Mouse (Mus musculus) forebrain, embryonic 11.5 days (tissue): ENCODE results near the gene Adcy2. TPM values are rescaled to one million over a fixed set of nuclear protein-coding genes. Genes with fewer than 3 reads are reported as not detected.

Experiments used
- ATAC-seq: fragments of 200-750 bp; cut with Nextera tagmentation; replicated peaks from 2 replicates; pipeline ENCODE4 v1.8.0; 2017; ENCODE audit warnings: moderate TSS enrichment; ENCODE audit not compliant: low FRiP score
- DNase-seq: peaks from one replicate; pipeline ENCODE4 v3.0.0-alpha.2; 2017; ENCODE audit warnings: low spot score
- H3K27ac ChIP-seq: fragments of 300-500 bp; sonication (generic); 2 replicates; pipeline ENCODE4 v1.5.1; 2014; ENCODE audit warnings: low read depth, low read length
- H3K27me3 ChIP-seq: fragments of 300-500 bp; sonication (generic); 2 replicates; pipeline ENCODE4 v1.6.1; 2014; ENCODE audit warnings: mild to moderate bottlenecking, low read length, mixed read lengths; ENCODE audit not compliant: control insufficient read depth, insufficient read depth
- H3K36me3 ChIP-seq: fragments of 300-500 bp; sonication (generic); 2 replicates; pipeline ENCODE4 v1.6.1; 2014; ENCODE audit warnings: mild to moderate bottlenecking, low read length, moderate library complexity, mixed read lengths; ENCODE audit not compliant: control insufficient read depth, insufficient read depth
- H3K4me1 ChIP-seq: fragments of 300-500 bp; sonication (generic); replicated peaks from 2 replicates; pipeline ENCODE4 v1.6.1; 2014; ENCODE audit warnings: low read length, mixed read lengths; ENCODE audit not compliant: control insufficient read depth, insufficient read depth
- H3K4me2 ChIP-seq: fragments of 300-500 bp; sonication (generic); 2 replicates; pipeline ENCODE4 v1.6.1; 2014; ENCODE audit warnings: low read depth, mild to moderate bottlenecking, low read length, moderate library complexity, mixed read lengths; ENCODE audit not compliant: severe bottlenecking
- H3K4me3 ChIP-seq: fragments of 300-500 bp; sonication (generic); 2 replicates; pipeline ENCODE4 v1.5.1; 2014; ENCODE audit warnings: low read depth, low read length
- H3K9ac ChIP-seq: fragments of 300-500 bp; sonication (generic); 2 replicates; pipeline ENCODE4 v1.6.1; 2014; ENCODE audit warnings: low read length
- H3K9me3 ChIP-seq: fragments of 300-500 bp; sonication (generic); 2 replicates; pipeline ENCODE4 v1.6.1; 2016; ENCODE audit warnings: low read length, mixed read lengths; ENCODE audit not compliant: control insufficient read depth
- WGBS: fragments of 180-500 bp; shearing (Covaris S2); extraction: QIAGEN DNeasy Blood & Tissue Kit; methylation state at CpG from one replicate; pipeline ENCODE4 v1.1.7; 2014; 5-methylcytosine and 5-hydroxymethylcytosine counted together
- polyA plus RNA-seq: library from polyadenylated mRNA; unstranded; fragments of >200 nt; fragmentation: Nextera tagmentation; extraction: Ambion mirVana; gene quantifications from 2 replicates; pipeline ENCODE4 v1.2.1, GENCODE M21; 2014

Adcy2 gene
- polyA plus RNA-seq, 1 experiment from 2014 or later = 1.7 TPM

- 87% methylated on average over 5 of the region's 5 CpGs for WGBS
- Histone ChIP-seq H3K4me3 (no peak overlapping the region), H3K27ac (no peak overlapping the region), H3K4me2 (no peak overlapping the region), H3K9ac (no peak overlapping the region), H3K9me3 (no peaks in the 10 kb centered on the region), H3K4me1 (no peaks in the 10 kb centered on the region), H3K27me3 (no peaks in the 10 kb centered on the region), H3K36me3 (no peaks in the 10 kb centered on the region)
- DNase-seq = no peak
- ATAC-seq = no peak
Measured at GRCm38 (mm10) chr13:68832141-68832540, 167.2 kb downstream of the Adcy2 start.

- H3K9ac ChIP-seq = no peak overlapping the region
- no peaks in the 10 kb centered on the region for H3K36me3 ChIP-seq
- no peak for DNase-seq
- no peaks in the 10 kb centered on the region for H3K9me3 ChIP-seq
- no peak overlapping the region for H3K4me3 ChIP-seq
- no peak overlapping the region for H3K4me2 ChIP-seq
- H3K27me3 ChIP-seq = no peaks in the 10 kb centered on the region
- no peaks in the 10 kb centered on the region for H3K4me1 ChIP-seq
- ATAC-seq = no peak
- H3K27ac ChIP-seq = no peak overlapping the region
- 86% methylated on average over 6 of the region's 6 CpGs for WGBS
Measured at GRCm38 (mm10) chr13:68830030-68830759, 169.1 kb downstream of the Adcy2 start.

GRCm38 (mm10) chr13:68828441-68828840 is 170.9 kb downstream of the Adcy2 start:
- no peaks in the 10 kb centered on the region for H3K4me1 ChIP-seq
- no peak overlapping the region for H3K4me3 ChIP-seq
- H3K36me3 ChIP-seq = no peaks in the 10 kb centered on the region
- WGBS = 83% methylated on average over 4 of the region's 4 CpGs
- H3K27me3 ChIP-seq = no peaks in the 10 kb centered on the region
- H3K27ac ChIP-seq = no peak overlapping the region
- no peak for DNase-seq
- no peak overlapping the region for H3K4me2 ChIP-seq
- no peak overlapping the region for H3K9ac ChIP-seq
- ATAC-seq = no peak
- no peaks in the 10 kb centered on the region for H3K9me3 ChIP-seq

GRCm38 (mm10) chr13:68826461-68826860 is 172.9 kb downstream of the Adcy2 start:
- Histone ChIP-seq H3K4me3 (no peak overlapping the region), H3K27me3 (no peaks in the 10 kb centered on the region), H3K4me2 (no peak overlapping the region), H3K36me3 (no peaks in the 10 kb centered on the region), H3K9me3 (no peaks in the 10 kb centered on the region), H3K9ac (no peak overlapping the region), H3K27ac (no peak overlapping the region), H3K4me1 (no peaks in the 10 kb centered on the region)
- no peak for DNase-seq
- ATAC-seq = no peak
- 94% methylated on average over 1 of the region's 1 CpGs for WGBS

GRCm38 (mm10) chr13:68820858-68821579 is 178.3 kb downstream of the Adcy2 start:
- H3K27ac ChIP-seq = no peak overlapping the region
- ATAC-seq = no peak
- no peak overlapping the region for H3K4me2 ChIP-seq
- no peaks in the 10 kb centered on the region for H3K36me3 ChIP-seq
- DNase-seq = no peak
- no peak overlapping the region for H3K4me3 ChIP-seq
- H3K4me1 ChIP-seq = no peaks in the 10 kb centered on the region
- 88% methylated on average over 13 of the region's 13 CpGs for WGBS
- no peaks in the 10 kb centered on the region for H3K27me3 ChIP-seq
- H3K9ac ChIP-seq = no peak overlapping the region
- H3K9me3 ChIP-seq = no peaks in the 10 kb centered on the region

GRCm38 (mm10) chr13:68815704-68816477 is 183.4 kb downstream of the Adcy2 start:
- DNase-seq (no peak), ATAC-seq (no peak)
- Histone ChIP-seq H3K27me3 (no peaks in the 10 kb centered on the region), H3K9me3 (no peaks in the 10 kb centered on the region), H3K36me3 (no peaks in the 10 kb centered on the region), H3K27ac (no peak overlapping the region), H3K4me3 (no peak overlapping the region), H3K4me1 (no peaks in the 10 kb centered on the region), H3K9ac (no peak overlapping the region), H3K4me2 (no peak overlapping the region)
- WGBS = 92% methylated on average over 4 of the region's 4 CpGs

- H3K36me3 ChIP-seq = no peaks in the 10 kb centered on the region
- no peak overlapping the region for H3K4me2 ChIP-seq
- H3K27ac ChIP-seq = no peak overlapping the region
- no peak overlapping the region for H3K4me3 ChIP-seq
- no peak for ATAC-seq
- no peak overlapping the region for H3K9ac ChIP-seq
- DNase-seq = no peak
- WGBS = 98% methylated on average over 3 of the region's 3 CpGs
- no peaks in the 10 kb centered on the region for H3K27me3 ChIP-seq
- H3K4me1 ChIP-seq = no peaks in the 10 kb centered on the region
- no peaks in the 10 kb centered on the region for H3K9me3 ChIP-seq
Measured at GRCm38 (mm10) chr13:68811185-68811584, 188.2 kb downstream of the Adcy2 start.

- WGBS = 66% methylated on average over 6 of the region's 6 CpGs
- H3K4me1 ChIP-seq = no peaks in the 10 kb centered on the region
- H3K27ac ChIP-seq = no peak overlapping the region
- DNase-seq (no peak), ATAC-seq (no peak)
- H3K36me3 ChIP-seq = no peaks in the 10 kb centered on the region
- H3K4me2 ChIP-seq = no peak overlapping the region
- H3K9ac ChIP-seq = no peak overlapping the region
- H3K9me3 ChIP-seq = no peaks in the 10 kb centered on the region
- no peaks in the 10 kb centered on the region for H3K27me3 ChIP-seq
- no peak overlapping the region for H3K4me3 ChIP-seq
Measured at GRCm38 (mm10) chr13:68799777-68800176, 199.6 kb downstream of the Adcy2 start.
